Mouse (Mus musculus): ENCODE results near the gene Paxx. TPM values are rescaled to one million over a fixed set of nuclear protein-coding genes. Genes with fewer than 3 reads are reported as not detected.

The Paxx gene
- polyA plus RNA-seq, 1 experiment from 2014 or later: 48.7 TPM

DNA sequence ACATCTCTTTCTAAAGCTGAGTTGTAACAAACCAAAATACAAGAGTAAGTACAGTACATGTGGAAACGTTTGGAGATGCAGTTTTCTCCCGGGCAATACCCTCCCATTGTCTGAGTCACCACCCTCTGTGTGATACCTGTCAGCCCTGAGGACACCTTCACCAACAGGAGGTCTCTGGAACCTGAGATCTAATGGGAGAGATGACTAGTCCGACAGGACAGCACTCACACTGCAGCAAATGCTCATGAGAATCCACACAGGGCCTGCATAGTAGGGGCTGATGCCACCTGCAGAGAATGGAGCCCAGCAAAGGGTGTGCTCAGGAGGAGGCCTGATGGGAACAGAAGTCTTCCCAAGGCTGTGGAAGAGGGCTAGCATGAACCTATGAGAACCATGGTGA lies 513 bp upstream of the Paxx start:
- Histone ChIP-seq H3K27me3 (no peaks in the 10 kb centered on the region), H3K9ac (no peak overlapping the region), H3K4me1 (peaks cover 39% of the 10 kb centered on the region), H3K4me3 (replicated peaks) (peak overlapping the region; percentile 62), H3K36me3 (0 out of 2 replicates have a peak, but pooled peaks cover 9% of the 10 kb centered on the region), H3K4me2 (replicated peaks) (peak overlapping the region; percentile 80), H3K27ac (replicated peaks) (peak overlapping the region; percentile 86), H3K9me3 (replicated peaks) (no peaks in the 10 kb centered on the region)
- 14% methylated on average over 3 of the region's 3 CpGs for WGBS
- ATAC-seq (ENCODE audit: insufficient number of reproducible peaks, low FRiP score, low TSS enrichment, low read depth): no peak

- WGBS: 32% methylated on average over 5 of the region's 5 CpGs
These were observed 759 bp downstream of the Paxx start for GRCm38 (mm10) chr2:25460135-25460534.

GRCm38 (mm10) chr2:25458911-25459310 lies 2.0 kb downstream of the Paxx start:
- peak; percentile 19; the same call in 1 of the 2 replicates for ATAC-seq (ENCODE audit: insufficient number of reproducible peaks, low FRiP score, low TSS enrichment, low read depth)
- WGBS: 71% methylated on average over 5 of the region's 5 CpGs
- Histone ChIP-seq H3K9ac (no peak overlapping the region), H3K9me3 (replicated peaks) (no peaks in the 10 kb centered on the region), H3K4me3 (replicated peaks) (no peak overlapping the region), H3K27me3 (no peaks in the 10 kb centered on the region), H3K4me2 (replicated peaks) (no peak overlapping the region), H3K27ac (replicated peaks) (peak overlapping the region; percentile 24; the same call in 1 of the 2 replicates), H3K4me1 (peaks cover 33% of the 10 kb centered on the region), H3K36me3 (0 out of 2 replicates have a peak, but pooled peaks cover 9% of the 10 kb centered on the region)

More at GRCm38 (mm10) chr2:25460135-25460534, 759 bp downstream of the Paxx start:
- Histone ChIP-seq H3K9ac (peak overlapping the region; percentile 54), H3K4me2 (replicated peaks) (peak overlapping the region; percentile 80), H3K36me3 (0 out of 2 replicates have a peak, but pooled peaks cover 9% of the 10 kb centered on the region), H3K4me1 (peaks cover 33% of the 10 kb centered on the region), H3K27ac (replicated peaks) (peak overlapping the region; percentile 86), H3K4me3 (replicated peaks) (peak overlapping the region; percentile 62), H3K27me3 (no peaks in the 10 kb centered on the region), H3K9me3 (replicated peaks) (no peaks in the 10 kb centered on the region)
- ATAC-seq (ENCODE audit: insufficient number of reproducible peaks, low FRiP score, low TSS enrichment, low read depth): no peak

- Histone ChIP-seq H3K27me3 (no peaks in the 10 kb centered on the region), H3K9ac (no peak overlapping the region), H3K4me3 (replicated peaks) (peak overlapping the region; percentile 8; the same call in 1 of the 2 replicates), H3K9me3 (replicated peaks) (no peaks in the 10 kb centered on the region), H3K27ac (replicated peaks) (0 out of 2 replicates have a peak overlapping the region, but pooled peaks have one; percentile 36), H3K4me1 (peaks cover 33% of the 10 kb centered on the region), H3K36me3 (0 out of 2 replicates have a peak, but pooled peaks cover 9% of the 10 kb centered on the region), H3K4me2 (replicated peaks) (no peak overlapping the region)
- no peak for ATAC-seq (ENCODE audit: insufficient number of reproducible peaks, low FRiP score, low TSS enrichment, low read depth)
- 76% methylated on average over 9 of the region's 9 CpGs for WGBS
These were observed 3.6 kb downstream of the Paxx start for GRCm38 (mm10) chr2:25457022-25457896.

DNA sequence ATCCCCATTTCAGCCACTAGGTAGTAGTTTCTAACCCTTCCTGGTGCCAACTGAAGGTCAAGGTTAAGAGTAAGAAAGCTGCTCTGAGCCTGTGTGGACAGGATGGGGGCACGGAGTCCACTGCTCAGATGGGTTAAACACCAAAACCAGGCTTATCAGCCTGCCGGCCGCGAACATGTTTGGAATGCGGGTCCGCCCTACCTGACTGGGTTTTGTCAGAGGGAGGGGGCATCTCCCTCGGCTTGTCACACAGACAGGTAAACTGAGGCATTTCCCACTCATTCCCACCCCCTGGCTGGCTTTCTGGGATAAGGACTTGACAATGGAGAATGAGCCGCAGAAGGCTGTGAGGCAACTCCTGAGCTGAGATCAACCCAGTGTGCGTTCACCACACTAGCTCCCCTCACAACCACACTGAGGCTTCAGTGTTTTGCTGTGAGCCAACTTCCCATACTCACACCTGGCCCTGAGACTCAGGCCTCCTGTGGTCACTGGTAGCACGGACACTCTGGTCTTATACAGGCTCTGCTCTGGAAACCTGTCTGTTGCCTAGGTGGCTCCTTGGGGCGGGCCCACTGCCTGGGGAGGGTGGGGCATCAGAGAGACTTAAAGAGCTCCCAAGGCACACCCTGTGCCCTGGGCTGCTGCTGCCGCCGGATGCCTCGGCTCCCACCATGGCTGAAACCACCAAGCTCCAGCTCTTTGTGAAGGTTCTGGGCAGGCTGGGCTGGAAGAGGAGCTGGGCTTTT lies 4.5 kb downstream of the Paxx start, which contains the start of gene Clic3:
Gene Clic3, plus strand, starts transcription at position 634 of the 749 bp plus-strand sequence.
- peaks cover 28% of the 10 kb centered on the region for H3K4me1 ChIP-seq
- peak within 1 kb of the TSS; percentile 8; the same call in 1 of the 2 replicates for H3K4me3 ChIP-seq (replicated peaks)
- H3K27me3 ChIP-seq: no peaks in the 10 kb centered on the region
- no peak within 1 kb of the TSS for H3K4me2 ChIP-seq (replicated peaks)
- H3K27ac ChIP-seq (replicated peaks): 0 out of 2 replicates have a peak within 1 kb of the TSS, but pooled peaks have one; percentile 36
- ATAC-seq (ENCODE audit: insufficient number of reproducible peaks, low FRiP score, low TSS enrichment, low read depth): no peak
- no peaks in the 10 kb centered on the region for H3K9me3 ChIP-seq (replicated peaks)
- 53% methylated on average over 14 of the region's 14 CpGs for WGBS
- no peak within 1 kb of the TSS for H3K9ac ChIP-seq
- 0 out of 2 replicates have a peak, but pooled peaks cover 9% of the 10 kb centered on the region for H3K36me3 ChIP-seq

DNA sequence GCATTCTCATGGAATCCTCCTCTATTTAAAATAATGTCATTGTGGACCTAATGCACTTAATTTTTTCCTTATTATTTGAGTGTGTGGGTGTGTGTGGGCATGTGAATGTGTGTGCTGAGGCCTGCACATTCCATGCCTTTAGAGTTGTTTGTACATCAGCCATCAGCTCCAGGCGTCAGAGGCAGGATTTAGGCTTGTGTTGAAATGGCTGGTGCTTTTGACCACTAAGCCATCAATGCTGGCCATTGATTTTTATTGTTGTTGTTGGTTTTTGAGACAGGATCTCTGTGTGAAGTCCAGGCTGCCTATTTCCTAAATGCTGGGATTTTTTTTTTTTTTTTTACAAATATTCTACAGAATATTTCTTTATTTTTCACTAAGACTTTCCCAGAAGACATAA lies 7.9 kb downstream of the Paxx start:
- no peak for ATAC-seq (ENCODE audit: insufficient number of reproducible peaks, low FRiP score, low TSS enrichment, low read depth)
- H3K36me3 ChIP-seq: no peaks in the 10 kb centered on the region
- 46% methylated on average over 1 of the region's 1 CpGs for WGBS

GRCm38 (mm10) chr2:25450853-25451647 lies 9.8 kb downstream of the Paxx start:
- Histone ChIP-seq H3K9ac (no peak overlapping the region), H3K4me3 (replicated peaks) (no peak overlapping the region), H3K9me3 (replicated peaks) (no peaks in the 10 kb centered on the region), H3K36me3 (no peaks in the 10 kb centered on the region), H3K27ac (replicated peaks) (no peak overlapping the region), H3K4me2 (replicated peaks) (no peak overlapping the region), H3K4me1 (no peaks in the 10 kb centered on the region), H3K27me3 (no peaks in the 10 kb centered on the region)
- 75% methylated on average over 8 of the region's 8 CpGs for WGBS
- ATAC-seq (ENCODE audit: insufficient number of reproducible peaks, low FRiP score, low TSS enrichment, low read depth): no peak

More for the DNA sequence above, 7.9 kb downstream of the Paxx start:
- Histone ChIP-seq H3K4me1 (0 out of 2 replicates have a peak, but pooled peaks cover 4% of the 10 kb centered on the region), H3K4me2 (replicated peaks) (no peak overlapping the region), H3K27ac (replicated peaks) (no peak overlapping the region), H3K9ac (no peak overlapping the region), H3K4me3 (replicated peaks) (no peak overlapping the region), H3K9me3 (replicated peaks) (no peaks in the 10 kb centered on the region), H3K27me3 (no peaks in the 10 kb centered on the region)

- Histone ChIP-seq H3K27me3 (no peaks in the 10 kb centered on the region), H3K36me3 (peaks cover 16% of the 10 kb centered on the region; the same call in 1 of the 2 replicates), H3K4me3 (replicated peaks) (no peak overlapping the region), H3K9me3 (replicated peaks) (no peaks in the 10 kb centered on the region), H3K27ac (replicated peaks) (no peak overlapping the region), H3K9ac (no peak overlapping the region), H3K4me2 (replicated peaks) (no peak overlapping the region), H3K4me1 (no peaks in the 10 kb centered on the region)
- 88% methylated on average over 14 of the region's 14 CpGs for WGBS
- no peak for ATAC-seq (ENCODE audit: insufficient number of reproducible peaks, low FRiP score, low TSS enrichment, low read depth)
These were observed 18.2 kb downstream of the Paxx start for GRCm38 (mm10) chr2:25442682-25443081.

- no peak overlapping the region for H3K4me3 ChIP-seq (replicated peaks)
- WGBS: 82% methylated on average over 20 of the region's 20 CpGs
- peaks cover 23% of the 10 kb centered on the region; the same call in 1 of the 2 replicates for H3K36me3 ChIP-seq
- H3K9ac ChIP-seq: no peak overlapping the region
- no peak overlapping the region for H3K4me2 ChIP-seq (replicated peaks)
- no peaks in the 10 kb centered on the region for H3K9me3 ChIP-seq (replicated peaks)
- ATAC-seq (ENCODE audit: insufficient number of reproducible peaks, low FRiP score, low TSS enrichment, low read depth): no peak
- H3K27me3 ChIP-seq: no peaks in the 10 kb centered on the region
- H3K4me1 ChIP-seq: no peaks in the 10 kb centered on the region
- H3K27ac ChIP-seq (replicated peaks): no peak overlapping the region
These were observed 19.8 kb downstream of the Paxx start for GRCm38 (mm10) chr2:25441067-25441466.

GRCm38 (mm10) chr2:25436286-25436820 lies 24.5 kb downstream of the Paxx start:
- no peak overlapping the region for H3K4me2 ChIP-seq (replicated peaks)
- no peak for ATAC-seq (ENCODE audit: insufficient number of reproducible peaks, low FRiP score, low TSS enrichment, low read depth)
- peaks cover 7% of the 10 kb centered on the region; the same call in 1 of the 2 replicates for H3K36me3 ChIP-seq
- no peaks in the 10 kb centered on the region for H3K9me3 ChIP-seq (replicated peaks)
- no peak overlapping the region for H3K27ac ChIP-seq (replicated peaks)
- H3K27me3 ChIP-seq: no peaks in the 10 kb centered on the region
- no peak overlapping the region for H3K9ac ChIP-seq
- no peaks in the 10 kb centered on the region for H3K4me1 ChIP-seq
- WGBS: 84% methylated on average over 10 of the region's 10 CpGs
- no peak overlapping the region for H3K4me3 ChIP-seq (replicated peaks)

All from embryonic facial prominence, embryonic 15.5 days (tissue).